Mouse (Mus musculus): ENCODE data around the gene Trim46.
"Not testable (repeated sequence)": the region's sequence is repeated elsewhere in the genome, so short reads cannot be mapped to it uniquely, and the experiment has no call there.

Gene Trim46

GRCm38 (mm10) chr3:89231772-89232275 is 14.3 kb downstream of the Trim46 start:
- no peak for DNase-seq

GRCm38 (mm10) chr3:89231345-89231744 is 14.8 kb downstream of the Trim46 start:
- no peak for DNase-seq

- DNase-seq: no peak
These were observed 15.5 kb downstream of the Trim46 start for GRCm38 (mm10) chr3:89230561-89230960.

GRCm38 (mm10) chr3:89229276-89229675 is 16.8 kb downstream of the Trim46 start:
- DNase-seq: no peak

GRCm38 (mm10) chr3:89228836-89229235 is 17.3 kb downstream of the Trim46 start, which contains the start of gene Muc1:
TSS of gene Muc1 (plus strand) at chr3:89229057.
- DNase-seq: peak; percentile 74 to 77

GRCm38 (mm10) chr3:89228180-89228549 is 17.9 kb downstream of the Trim46 start:
- DNase-seq: peak; percentile 91 to 93

GRCm38 (mm10) chr3:89227307-89228179 is 18.6 kb downstream of the Trim46 start:
- peak; percentile 94 to 96 for DNase-seq

GRCm38 (mm10) chr3:89226900-89227299 is 19.2 kb downstream of the Trim46 start, which contains the start of gene Mtx1:
TSS of gene Mtx1 (minus strand) at chr3:89227088.
- no peak for DNase-seq

- DNase-seq: no peak
These were observed 19.7 kb downstream of the Trim46 start for GRCm38 (mm10) chr3:89226361-89226760.

- DNase-seq: no peak
These were observed 20.2 kb downstream of the Trim46 start for GRCm38 (mm10) chr3:89225918-89226317.

GRCm38 (mm10) chr3:89225321-89225815 is 20.7 kb downstream of the Trim46 start:
- DNase-seq: no peak

GRCm38 (mm10) chr3:89224796-89225195 is 21.3 kb downstream of the Trim46 start:
- DNase-seq: no peak

- DNase-seq: no peak
These were observed 24.9 kb downstream of the Trim46 start for GRCm38 (mm10) chr3:89221167-89221566.

- no peak for DNase-seq
These were observed 26.6 kb downstream of the Trim46 start for GRCm38 (mm10) chr3:89219546-89219945.

GRCm38 (mm10) chr3:89218271-89218670 is 27.8 kb downstream of the Trim46 start:
- peak; percentile 74 to 83 for DNase-seq

GRCm38 (mm10) chr3:89216407-89216806 is 29.7 kb downstream of the Trim46 start:
- not testable (repeated sequence) for DNase-seq

- DNase-seq: peak; percentile 82 to 88
These were observed 30.3 kb downstream of the Trim46 start for GRCm38 (mm10) chr3:89215853-89216252.

GRCm38 (mm10) chr3:89214681-89215411 is 31.3 kb downstream of the Trim46 start, which contains the start of gene Thbs3:
TSS of gene Thbs3 (plus strand) at chr3:89215180.
- no peak for DNase-seq

GRCm38 (mm10) chr3:89213803-89214530 is 32.1 kb downstream of the Trim46 start:
- peak; percentile 94 to 96 for DNase-seq

- DNase-seq: no peak
These were observed 35.4 kb downstream of the Trim46 start for GRCm38 (mm10) chr3:89210731-89211130.

- peak in 1 of 2 experiments; percentile 34 for DNase-seq
These were observed 35.9 kb downstream of the Trim46 start for GRCm38 (mm10) chr3:89210162-89210561.

GRCm38 (mm10) chr3:89209731-89210130 is 36.4 kb downstream of the Trim46 start:
- DNase-seq: no peak

Measured in lung, adult 18-20 months (tissue).